Mouse (Mus musculus) adipose tissue, adult 10 weeks (tissue): ENCODE results near the gene Rps6ka6. TPM values are rescaled to one million over a fixed set of nuclear protein-coding genes. Genes with fewer than 3 reads are reported as not detected.

Source experiments
- polyA plus RNA-seq: library from polyadenylated mRNA; stranded (reverse); fragments of 350-450 nt; fragmentation: Illumina TruSeq; extraction: RNeasy Lipid Tissue Mini Kit (QIAGEN cat#74804); gene quantifications from one replicate; pipeline ENCODE4 v1.2.3, GENCODE M21; 2014; ENCODE audit warnings: low read depth, low replicate concordance

Gene Rps6ka6
- polyA plus RNA-seq = 0.69 TPM

GRCm38 (mm10) chrX:111537859-111538258, at the start of gene Rps6ka6:
Gene Rps6ka6, minus strand, starts transcription at chrX:111537959.

Other genes starting within 250 kb of the Rps6ka6 start
- 0.16 TPM for gene Hdx, start 159.1 kb upstream of the Rps6ka6 start, polyA plus RNA-seq